Mouse (Mus musculus) c-Kit-positive CD71-positive TER-119-positive erythroid progenitor cells, embryonic 14.5 days (primary cell): ENCODE data around the gene Zfp40.

ENCODE experiments used
- DNase-seq: peaks from one replicate; pipeline ENCODE4 v3.0.0-alpha.2; 2013; ENCODE audit warnings: low spot score

The Zfp40 gene

GRCm38 (mm10) chr17:23192453-23193379 is at the start of gene Zfp40:
Gene Zfp40, minus strand, starts transcription at chr17:23193252.
- DNase-seq: peak; percentile 85

- DNase-seq: no peak
These were observed 25.3 kb upstream of the Zfp40 start for GRCm38 (mm10) chr17:23218320-23218719.

DNA sequence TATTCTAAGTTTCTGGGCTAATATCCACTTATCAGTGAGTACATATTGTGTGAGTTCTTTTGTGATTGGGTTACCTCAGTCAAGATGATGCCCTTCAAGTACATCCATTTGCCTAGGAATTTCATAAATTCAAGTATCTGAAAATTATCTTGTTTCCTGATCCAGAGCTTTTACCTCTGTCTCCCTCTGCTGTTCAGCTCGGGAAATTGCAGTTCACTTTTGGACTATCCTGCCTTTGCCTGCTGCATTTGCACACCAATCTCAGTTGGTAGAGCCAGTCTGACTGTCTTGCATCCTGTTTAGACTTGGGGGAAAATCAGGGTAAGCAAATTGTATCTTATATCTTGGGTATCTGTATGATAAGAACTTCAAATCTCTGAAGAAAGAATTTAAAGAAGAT is 6.8 kb upstream of the Zfp40 start:
- DNase-seq: peak; percentile 7

DNA sequence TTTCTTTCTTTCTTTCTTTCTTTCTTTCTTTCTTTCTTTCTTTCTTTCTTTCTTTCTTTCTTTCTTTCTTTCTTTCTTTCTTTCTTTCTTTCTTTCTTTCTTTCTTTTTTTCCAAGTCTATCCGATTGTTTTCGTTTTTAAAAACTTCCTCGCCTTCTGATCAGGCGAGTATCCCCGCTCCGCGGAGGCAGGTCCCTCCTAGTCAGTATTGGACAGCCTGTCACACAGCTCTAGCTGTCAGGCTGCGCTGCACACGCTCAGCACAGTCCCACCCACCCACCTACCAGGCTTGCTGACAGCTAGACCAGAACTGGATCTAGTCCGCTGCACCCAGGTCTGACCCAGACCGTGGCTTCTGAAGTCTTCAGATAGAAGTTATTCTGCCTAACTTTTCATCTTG is 389 bp upstream of the Zfp40 start:
- DNase-seq: peak; percentile 53

- no peak for DNase-seq
These were observed 5.4 kb downstream of the Zfp40 start for GRCm38 (mm10) chr17:23187680-23188079.
